Mouse (Mus musculus) inflammation-experienced regulatory T-cells, adult 6 months (primary cell): ENCODE results near the gene Lair1. TPM values are rescaled to one million over a fixed set of nuclear protein-coding genes. Genes with fewer than 3 reads are reported as not detected.

ENCODE experiments used
- ATAC-seq: one replicate; pipeline ENCODE4 v1.8.0; 2017
- polyA plus RNA-seq, 3 experiments: library from polyadenylated mRNA; unstranded; fragments of 100-300 nt; shearing (Covaris generic); gene quantifications; one replicate each; pipeline ENCODE4 v1.2.1; 2017

The Lair1 gene
- polyA plus RNA-seq, 3 experiments from 2014 or later, result 1.3 to 16.5 (median 2.3) TPM

DNA sequence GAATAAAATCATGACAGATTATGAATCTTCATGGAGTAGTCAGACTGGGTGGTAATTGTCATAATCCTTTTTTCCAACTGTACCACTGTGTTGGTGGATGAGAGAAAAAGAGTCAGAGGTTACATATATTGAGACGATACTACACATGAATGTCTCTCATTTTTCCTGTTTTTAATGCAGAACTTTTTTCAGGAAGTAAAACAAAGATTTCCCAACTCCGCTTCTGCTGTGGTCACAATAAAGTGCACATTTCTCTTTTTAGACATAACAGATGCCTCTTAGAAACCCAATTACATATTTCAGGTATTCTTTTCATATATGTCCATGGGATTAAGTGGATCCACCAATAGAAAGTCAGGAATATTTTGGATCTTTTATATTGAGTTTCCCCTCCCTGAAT lies 101.0 kb downstream of the Lair1 start:
- ATAC-seq, result no peak

DNA sequence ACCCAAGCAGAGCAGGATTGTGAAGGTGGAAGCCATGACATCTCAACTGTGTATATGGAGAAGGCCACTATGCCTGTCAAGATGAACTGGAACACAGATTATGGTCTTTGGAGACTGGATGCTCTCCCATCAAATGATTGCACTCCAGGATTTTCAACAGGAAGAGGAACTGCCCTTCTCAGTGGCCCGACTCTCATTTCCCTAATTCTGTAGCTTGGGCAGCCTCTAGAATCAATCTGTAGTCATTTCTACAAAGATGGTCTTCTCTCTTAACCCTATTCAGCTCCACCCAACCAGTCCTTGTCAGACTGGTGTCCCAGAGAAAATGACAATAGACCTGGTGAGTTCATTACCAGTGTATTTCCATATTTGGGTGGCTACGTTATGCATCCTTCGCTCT lies 105.6 kb downstream of the Lair1 start:
- no peak for ATAC-seq

Other genes starting within 250 kb of the Lair1 start
- not detected for gene Gm15448, start 237.5 kb downstream of the Lair1 start, polyA plus RNA-seq
- gene Pira2, start 218.2 kb downstream of the Lair1 start, polyA plus RNA-seq, result under 1 TPM in 1 of 3 experiments, not detected in 2; 0.62 TPM
- not detected for gene Gm14548, start 165.1 kb downstream of the Lair1 start, polyA plus RNA-seq
- gene Lilra6, start 147.7 kb downstream of the Lair1 start, polyA plus RNA-seq, result not detected
- gene Ttyh1, start 56.2 kb upstream of the Lair1 start, polyA plus RNA-seq, result under 1 TPM; 0.47 to 0.95 (median 0.62) TPM
- gene Leng8, start 73.8 kb upstream of the Lair1 start, polyA plus RNA-seq, result 10 to 100 TPM; 22.6 to 40.2 (median 24.9) TPM
- gene Leng9, start 87.2 kb upstream of the Lair1 start, polyA plus RNA-seq, result 1 to 10 TPM; 6.3 to 9.5 (median 7.2) TPM
- gene Cdc42ep5, start 101.7 kb upstream of the Lair1 start, polyA plus RNA-seq, result not detected
- not detected for gene Lilra5, start 174.6 kb upstream of the Lair1 start, polyA plus RNA-seq